Mouse (Mus musculus): Measurements from ENCODE around the gene Bag5.
A peak's percentile ranks its signal among the peaks of the same experiment; 100 is the strongest.
"Not testable (repeated sequence)": the region's sequence is repeated elsewhere in the genome, so short reads cannot be mapped to it uniquely, and the experiment has no call there.

Gene Bag5

DNA sequence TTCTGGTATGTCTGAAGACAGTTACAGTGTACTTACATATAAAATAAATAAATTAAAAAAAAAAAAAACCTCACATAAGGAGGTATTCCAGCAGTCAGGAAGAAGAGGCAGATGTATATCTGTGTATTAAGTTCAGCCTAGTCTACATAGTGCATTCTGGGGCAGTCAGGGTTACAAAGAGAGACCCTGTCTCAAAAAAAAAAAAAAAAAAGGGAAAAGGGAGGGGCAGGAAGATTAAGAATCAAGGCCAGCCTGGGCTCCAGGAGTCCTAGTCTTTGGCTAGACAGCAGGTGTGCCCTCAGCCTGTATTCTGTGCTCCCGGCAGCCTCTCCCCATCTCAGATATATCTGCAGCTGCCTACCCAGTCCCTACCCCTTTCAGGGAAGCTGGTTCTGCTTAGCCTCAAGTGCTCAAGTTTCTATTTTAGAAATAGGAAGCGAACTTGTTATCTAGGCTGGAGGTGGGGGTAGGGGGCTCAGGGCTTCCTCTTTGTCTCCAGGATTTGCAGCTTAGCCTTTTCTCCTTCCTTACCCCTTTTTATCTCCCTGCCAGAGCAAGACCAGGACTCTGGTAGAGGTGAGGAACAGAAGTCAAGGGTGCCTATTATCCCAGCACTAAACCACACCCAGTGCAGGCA, 38.1 kb downstream of the Bag5 start:
- no peak for DNase-seq (ENCODE audit: low spot score)

DNA sequence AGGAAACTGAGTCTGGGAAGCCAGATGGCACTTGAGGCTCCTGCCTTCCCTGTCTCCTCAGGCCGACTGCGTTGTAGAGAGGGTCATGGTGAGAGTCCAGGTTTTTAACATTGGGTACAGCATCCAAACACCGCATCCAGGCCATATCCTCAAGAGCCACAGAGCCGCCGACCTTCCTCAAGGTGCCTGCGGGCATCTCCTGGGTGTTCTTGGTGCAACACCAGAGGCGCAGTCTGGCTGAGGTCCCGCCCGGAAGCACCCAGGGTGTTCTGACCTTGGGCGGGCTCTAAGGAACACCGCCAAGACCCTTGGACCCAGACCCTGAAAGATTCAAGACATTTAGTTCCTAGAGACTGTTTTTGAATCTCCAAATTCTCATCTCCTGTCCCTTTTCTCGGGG, 40.5 kb downstream of the Bag5 start:
- DNase-seq (ENCODE audit: low spot score): no peak

DNA sequence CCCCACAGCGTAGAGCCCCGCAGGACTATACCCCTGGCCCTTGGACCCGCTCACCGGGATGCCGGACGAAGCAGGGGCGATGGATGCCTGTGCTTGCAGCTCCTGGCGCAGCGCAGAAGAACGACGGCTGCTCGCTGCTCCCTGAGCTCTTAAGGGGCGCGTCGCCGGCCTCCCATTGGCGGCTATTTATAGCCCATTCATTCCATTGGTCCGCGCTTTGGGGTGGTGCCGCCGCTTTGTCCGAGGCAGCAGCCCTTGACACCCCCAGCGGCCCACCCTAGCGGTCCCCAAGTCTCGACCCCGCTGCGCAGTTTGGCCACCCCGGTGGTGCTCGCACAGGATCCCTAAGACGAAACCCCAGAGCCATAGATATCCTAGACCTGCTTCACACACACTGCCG, 40.9 kb downstream of the Bag5 start, which contains the start of gene Ckb:
Gene Ckb, minus strand, starts transcription at position 163 of the 400 bp plus-strand sequence.
- DNase-seq (ENCODE audit: low spot score): peak; percentile 26

DNA sequence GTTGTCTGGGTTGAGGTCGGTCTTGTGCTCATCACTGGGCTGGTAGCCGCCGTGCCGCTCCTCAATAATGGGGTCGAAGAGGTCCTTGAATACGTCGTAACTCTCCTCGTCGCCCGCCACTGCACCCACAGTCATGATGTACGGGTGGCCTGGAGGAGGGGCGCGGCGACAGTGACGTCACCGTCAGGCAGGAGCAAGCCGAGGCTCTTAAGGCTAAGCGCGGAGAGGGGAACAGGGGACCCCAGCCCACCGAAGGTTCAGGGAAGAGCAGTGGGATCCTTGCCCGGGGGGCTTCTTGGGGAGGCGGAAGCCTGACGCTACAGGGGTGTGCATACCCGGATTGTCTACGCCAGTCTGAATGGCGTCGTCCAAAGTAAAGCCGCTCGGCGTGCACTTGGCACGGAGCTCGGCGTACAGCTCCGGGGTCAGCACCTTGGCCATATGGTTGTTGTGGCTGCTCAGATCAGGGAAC, 41.6 kb downstream of the Bag5 start:
- peak; percentile 69 for DNase-seq (ENCODE audit: low spot score)

DNA sequence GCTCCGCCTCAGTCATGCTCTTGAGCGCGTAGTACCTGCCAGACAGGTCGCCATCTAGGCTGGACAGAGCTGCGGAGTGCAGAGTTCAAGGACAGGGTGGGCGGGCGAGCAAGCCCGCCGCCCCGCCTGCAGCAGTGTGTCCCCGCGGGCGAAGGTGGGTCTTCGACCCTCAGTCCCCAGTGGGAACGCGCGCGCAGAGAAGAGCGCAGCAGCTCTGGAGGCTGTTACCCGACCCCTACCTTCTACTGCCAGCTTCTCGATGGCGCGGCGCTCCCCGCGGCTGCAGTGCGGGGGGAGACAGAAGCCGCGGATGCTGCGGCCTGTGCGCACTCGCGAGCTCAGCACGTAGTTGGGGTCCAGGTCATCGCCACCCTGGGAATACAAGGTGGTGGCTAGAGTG, 42.1 kb downstream of the Bag5 start:
- peak; percentile 20 for DNase-seq (ENCODE audit: low spot score)

DNA sequence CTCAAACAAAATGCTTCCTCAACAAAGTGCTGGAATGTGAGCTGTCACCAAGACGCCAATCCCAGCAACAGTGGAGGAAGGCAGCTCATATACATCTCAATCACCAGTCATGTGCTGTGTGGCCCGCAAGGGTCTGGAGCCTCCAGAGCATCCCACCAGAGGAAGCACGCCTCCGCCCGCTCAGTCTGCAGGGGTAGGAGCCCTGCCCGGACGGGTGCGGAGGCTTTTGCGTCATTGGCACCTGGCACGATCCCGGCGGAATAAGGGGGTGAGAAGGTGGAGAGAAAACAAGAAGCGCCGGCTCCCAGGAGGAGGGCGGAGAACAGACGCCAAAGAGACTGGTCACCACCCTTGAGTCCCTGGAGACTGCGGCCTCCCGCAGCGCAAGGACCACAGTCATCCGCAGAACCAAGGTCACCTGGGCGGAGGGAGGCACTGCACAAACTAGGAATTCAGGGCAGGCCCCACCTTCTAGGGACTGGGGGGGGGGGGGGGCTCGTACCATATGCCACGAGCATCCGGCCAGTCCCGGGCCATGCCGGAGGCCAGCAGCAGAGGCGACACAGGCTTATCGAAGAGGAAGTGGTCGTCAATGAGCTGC, 42.6 kb downstream of the Bag5 start:
- no peak for DNase-seq (ENCODE audit: low spot score)

DNA sequence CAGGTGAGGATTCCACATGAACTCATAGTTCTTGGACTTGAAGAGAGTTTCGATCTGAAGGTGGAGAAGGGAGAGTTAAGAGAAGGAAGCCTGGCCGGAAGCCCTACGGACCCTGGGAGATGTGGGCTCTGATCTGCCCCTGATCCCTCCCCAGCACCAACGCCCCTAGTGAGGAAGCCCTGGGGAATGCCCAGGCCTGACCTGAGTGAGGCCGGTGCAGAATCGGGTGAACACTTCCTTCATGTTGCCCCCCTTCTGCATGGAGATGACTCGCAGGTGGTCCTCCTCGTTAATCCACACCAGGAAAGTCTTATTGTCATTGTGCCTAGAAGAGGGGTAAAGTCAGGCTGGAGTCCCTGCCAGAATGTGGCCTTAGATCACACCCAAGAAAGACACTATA, 43.1 kb downstream of the Bag5 start:
- DNase-seq (ENCODE audit: low spot score): no peak

DNA sequence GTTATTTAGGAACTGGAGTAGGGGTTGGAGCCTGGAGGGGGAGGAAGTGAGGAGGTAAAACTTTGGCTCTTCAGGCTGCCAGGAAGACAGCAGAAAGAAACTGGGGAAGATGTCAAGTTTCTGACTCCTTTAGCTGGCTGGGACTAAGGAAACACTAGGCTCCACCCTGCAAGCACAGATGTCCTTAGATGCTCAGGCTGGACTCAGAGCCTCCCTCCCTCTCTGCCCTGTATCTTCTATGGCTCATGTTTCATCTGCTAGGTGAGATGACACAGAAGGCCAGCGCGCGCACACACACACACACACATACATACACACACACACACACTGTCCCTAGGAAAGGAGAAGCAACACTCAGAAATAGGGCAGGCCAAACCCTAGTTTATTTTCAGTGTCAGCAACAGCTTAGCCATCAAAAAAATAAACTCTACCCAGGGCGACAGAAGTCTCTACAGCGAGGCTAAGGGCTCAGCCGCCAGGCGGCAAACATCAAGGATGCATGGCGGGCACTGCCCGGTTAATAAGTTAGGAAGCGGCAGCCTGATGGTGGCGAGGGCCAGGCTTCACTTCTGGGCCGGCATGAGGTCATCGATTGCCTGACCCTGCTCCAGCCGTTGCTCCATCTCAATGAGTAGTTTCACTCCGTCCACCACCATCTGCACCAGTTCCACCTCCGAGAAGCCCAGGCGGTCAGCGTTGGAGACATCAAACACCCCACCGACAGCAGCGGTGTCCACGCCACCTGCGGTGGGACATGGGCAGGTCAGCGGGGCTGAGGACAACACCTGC, 43.9 kb downstream of the Bag5 start:
- DNase-seq (ENCODE audit: low spot score): no peak

DNA sequence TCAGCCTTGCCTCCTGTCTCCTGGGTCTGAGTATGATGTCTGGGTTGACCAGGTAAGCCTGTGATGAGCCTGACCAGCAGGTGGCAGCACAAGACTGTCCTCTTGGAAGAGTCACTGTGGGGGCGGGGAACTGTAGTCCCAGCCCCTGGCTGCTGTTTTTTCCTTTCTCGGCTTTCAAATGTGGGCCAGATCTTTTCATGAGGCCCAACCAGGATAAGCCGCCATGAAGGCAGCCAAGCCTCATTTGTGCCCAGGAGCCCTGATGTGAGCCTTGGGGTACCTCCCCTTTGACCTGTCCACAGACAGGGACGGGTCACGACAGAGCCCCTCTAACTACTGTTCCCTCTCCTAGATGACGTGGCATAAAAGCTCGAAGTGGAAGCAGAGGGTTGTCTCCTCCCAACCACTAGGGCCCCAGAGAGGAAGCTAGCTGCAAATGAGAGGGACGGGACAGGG, 44.6 kb downstream of the Bag5 start:
- peak; percentile 89 for DNase-seq (ENCODE audit: low spot score)

DNA sequence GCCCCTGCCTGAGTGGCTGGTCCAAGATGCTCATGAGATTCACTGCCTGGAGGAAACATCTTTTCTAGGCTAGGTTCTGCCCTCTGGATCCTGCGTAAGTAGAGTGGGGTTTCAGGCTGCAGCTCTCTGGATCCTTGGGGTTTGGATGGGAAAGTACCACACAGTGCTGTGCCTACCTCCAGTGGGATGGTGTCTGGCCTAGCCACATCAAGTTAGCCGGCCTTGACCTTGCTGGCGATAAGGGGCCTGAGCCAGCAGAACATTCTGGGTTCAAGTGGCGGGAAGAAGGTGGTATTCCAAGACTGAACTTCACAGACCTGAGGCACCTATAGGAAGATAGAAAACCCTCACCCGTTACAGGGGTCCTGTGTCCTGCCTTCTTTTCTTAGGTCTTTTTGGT, 45.6 kb downstream of the Bag5 start:
- no peak for DNase-seq (ENCODE audit: low spot score)

DNA sequence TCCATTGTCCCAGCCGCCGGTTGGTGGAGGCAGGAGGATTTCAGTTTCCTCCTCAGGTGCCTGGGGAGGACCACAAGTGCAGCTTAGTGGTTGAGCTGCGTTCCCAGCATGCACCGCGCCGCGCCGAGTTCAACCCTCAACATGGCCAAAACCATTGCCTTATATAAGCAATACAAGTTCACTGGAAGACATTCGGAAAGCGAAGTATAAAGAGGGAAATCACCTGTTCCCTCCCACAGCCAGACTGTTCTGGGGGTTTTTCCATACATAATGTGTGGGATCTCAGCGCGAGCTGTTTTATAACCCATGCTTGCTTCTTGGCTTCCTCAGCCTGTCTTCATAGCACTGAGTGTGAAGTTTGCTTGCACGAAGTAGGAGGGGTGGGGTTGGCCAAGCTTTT, 46.7 kb downstream of the Bag5 start:
- no peak for DNase-seq (ENCODE audit: low spot score)

DNA sequence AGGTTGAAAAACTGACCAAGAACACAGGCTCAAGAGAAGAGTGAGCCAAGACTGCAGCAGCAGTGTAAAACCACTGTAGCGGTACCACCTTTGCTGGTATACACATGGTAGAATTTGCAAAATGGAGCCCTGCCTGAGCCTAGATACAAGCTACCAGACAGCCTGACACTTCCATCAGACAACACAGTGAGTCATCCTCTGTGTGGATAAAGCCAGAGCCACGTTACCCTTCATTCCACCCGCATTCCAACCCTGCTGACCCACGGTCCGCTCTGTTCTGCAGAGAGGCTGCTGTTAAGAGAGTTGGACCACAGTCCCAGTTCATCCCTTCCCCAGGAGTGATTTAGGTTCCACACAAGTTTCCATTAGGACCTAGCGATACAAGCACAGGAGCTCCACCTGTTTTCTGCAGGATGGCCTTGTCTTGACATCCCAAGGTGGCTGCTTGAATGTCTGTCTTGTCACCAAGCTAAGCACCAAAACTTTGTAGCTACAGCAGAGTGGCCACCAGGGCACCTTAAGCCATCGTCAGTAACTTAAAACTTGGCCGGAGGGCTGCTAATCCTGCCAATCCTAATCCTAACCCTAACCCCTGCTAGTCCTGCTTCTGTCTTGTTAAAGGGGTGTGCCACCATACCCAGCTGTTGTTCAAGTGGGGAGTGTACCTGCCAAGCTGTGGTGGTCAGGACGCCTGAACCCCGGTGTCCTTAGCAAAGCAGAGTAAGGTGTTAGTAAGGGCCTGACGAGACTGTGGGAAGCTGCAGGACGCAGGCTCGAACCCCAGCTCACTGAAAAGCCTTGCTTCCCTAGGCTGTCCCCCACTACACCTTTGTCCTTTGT, 47.8 kb downstream of the Bag5 start:
- no peak for DNase-seq (ENCODE audit: low spot score)

DNA sequence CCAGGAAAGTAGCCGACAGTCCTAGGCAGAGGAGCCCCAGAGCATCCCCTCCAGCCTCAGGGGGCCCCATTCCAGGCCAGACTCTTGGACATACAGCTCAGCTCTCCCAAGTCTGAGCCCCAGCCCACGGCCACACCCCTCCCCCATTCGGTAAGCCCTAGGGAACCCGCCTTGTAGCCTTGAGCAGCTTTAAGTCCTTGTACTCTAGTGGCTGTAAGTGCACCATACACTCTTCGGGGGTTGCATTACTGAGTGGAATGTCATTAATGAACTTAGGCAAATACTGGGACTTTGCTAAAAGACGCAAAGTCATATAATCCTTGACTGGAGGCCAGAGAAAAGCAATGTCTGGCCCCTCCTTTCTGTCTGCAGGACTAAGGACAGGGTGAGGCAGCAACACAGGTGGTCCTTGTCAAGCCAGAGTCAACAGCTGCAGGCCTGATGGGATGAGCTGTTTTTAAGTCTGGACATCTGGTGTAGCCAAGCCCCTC, 48.9 kb downstream of the Bag5 start:
- DNase-seq (ENCODE audit: low spot score): no peak

DNA sequence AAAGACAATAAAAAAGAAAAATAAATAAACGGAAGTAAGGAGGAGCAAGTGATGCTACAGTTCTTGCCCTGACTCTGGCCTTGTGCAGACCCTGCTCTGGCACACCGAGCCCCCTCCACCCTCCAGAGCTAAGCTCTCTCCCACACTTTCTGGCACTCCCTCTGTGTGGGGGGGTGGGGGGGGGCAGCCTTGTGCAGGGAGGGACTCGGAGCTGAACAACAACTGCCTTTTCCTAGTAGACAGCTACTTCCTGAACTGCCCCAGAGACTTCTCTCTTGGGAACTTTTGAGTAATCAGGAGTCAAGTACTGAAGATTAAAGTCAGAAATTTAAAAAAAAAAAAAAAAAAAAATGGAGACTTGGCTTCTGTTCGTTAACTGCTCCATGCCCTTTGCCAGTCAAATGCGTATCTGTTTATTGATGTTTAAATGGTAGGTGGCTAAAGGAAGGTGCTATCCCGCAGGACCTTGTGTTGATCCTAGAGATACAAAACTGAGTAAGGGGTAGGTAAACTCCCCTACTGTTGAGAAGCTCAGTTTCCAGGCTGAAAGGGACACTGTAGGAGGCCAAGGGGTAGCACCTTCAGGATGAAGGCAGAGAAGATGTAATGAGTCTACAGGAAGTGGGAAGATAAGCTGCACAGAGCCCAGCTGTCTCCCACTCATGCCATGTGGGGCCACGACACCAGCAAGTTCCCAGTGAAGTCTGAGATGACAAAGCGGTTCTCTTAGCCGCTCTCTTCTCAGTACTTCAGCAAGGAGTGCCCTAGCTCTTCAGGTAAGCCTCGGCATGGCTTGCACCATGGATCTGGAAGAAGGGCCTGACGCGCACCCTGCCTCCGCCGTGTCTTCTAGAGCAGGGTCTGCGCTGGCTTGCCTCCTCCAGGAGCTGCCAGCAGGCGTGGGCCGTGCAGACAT, 49.6 kb downstream of the Bag5 start:
- no peak for DNase-seq (ENCODE audit: low spot score)

DNA sequence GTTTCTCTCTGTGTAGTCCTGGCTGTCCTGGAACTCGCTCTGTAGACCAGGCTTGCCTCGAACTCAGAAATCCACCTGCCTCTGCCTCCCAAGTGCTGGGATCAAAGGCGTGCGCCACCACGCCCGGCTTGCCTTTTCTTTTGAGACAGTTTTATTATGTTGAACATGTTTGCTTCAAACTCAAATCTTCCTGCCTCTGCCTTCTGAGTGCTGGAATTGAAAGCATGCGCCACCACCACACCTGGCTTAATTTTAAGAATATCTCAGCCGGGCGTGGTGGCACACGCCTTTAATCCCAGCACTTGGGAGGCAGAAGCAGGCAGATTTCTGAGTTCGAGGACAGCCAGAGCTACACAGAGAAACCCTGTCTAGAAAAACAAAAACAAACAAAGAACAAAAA, 51.5 kb downstream of the Bag5 start:
- DNase-seq (ENCODE audit: low spot score): not testable (repeated sequence)

DNA sequence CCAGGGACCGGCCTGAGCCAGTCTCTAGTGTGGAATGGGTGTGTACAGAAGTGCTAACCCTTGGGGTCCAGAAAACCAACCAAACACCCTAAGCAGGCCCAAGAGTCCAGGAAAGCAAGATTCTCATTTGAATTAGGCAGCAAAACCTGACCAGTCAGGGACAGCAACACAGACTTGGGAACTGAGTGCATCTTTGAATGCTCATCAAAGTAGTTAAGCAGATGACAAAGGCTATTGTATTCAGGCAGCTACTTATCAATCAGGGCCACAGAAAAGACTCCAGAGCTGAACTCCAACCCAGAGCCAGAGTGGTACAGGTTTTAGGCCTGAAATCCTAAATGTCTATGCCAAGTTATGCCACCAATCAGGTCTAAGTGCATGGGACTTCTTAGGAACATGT, 52.4 kb downstream of the Bag5 start:
- no peak for DNase-seq (ENCODE audit: low spot score)
